8 mouse cellular contexts compared by ENCODE assay signal in genomic region chr5:138256094-138256467, GRCm38 (mm10). TPM values are rescaled to one million over a fixed set of nuclear protein-coding genes. Genes with fewer than 3 reads are reported as not detected.
A peak's percentile ranks its signal among the peaks of the same experiment; 100 is the strongest.
DNase-seq lines count a peak whose midpoint lies in the region; ATAC-seq and TF ChIP-seq lines count a peak whose summit lies in the region.

No protein-coding gene starts in this region.

- H3K4me1 ChIP-seq in kidney, adult 2 months (ENCODE audit: control insufficient read depth, insufficient read depth, low read length), result no peaks in the 10 kb centered on the region; the same call in 1 of the 2 replicates
- H3K4me1 ChIP-seq in forebrain, postnatal 0 days (ENCODE audit: insufficient read depth), result peaks cover 5% of the 10 kb centered on the region
- H3K4me1 ChIP-seq in midbrain, embryonic 10.5 days, result peaks cover 21% of the 10 kb centered on the region

- H3K9me3 ChIP-seq in forebrain, postnatal 0 days (ENCODE audit: low read length), result no peaks in the 10 kb centered on the region
- 0 out of 2 replicates have a peak, but pooled peaks cover 2% of the 10 kb centered on the region for H3K9me3 ChIP-seq in midbrain, embryonic 10.5 days (replicated peaks)

- ATAC-seq in Patski, result peak; percentile 6
- ATAC-seq in forebrain, postnatal 0 days, result no peak

- 8% methylated on average over 7 of the region's 7 CpGs for WGBS in kidney, adult 2 months
- WGBS in forebrain, postnatal 0 days, result 15% methylated on average over 7 of the region's 7 CpGs
- WGBS in midbrain, embryonic 10.5 days, result 26% methylated on average over 7 of the region's 7 CpGs

- in situ Hi-C loops in Patski (cut with MboI; ENCODE audit: low pct_unique_long_range_greater_than_20kb), result no loop called here

- DNase-seq in kidney, adult 2 months, result no peak
- DNase-seq in kidney, postnatal 14 days, result no peak
- no peak for DNase-seq in Patski (ENCODE audit: low read depth, low spot score)
- DNase-seq in forebrain, postnatal 0 days, result no peak
- DNase-seq in midbrain, embryonic 10.5 days (ENCODE audit: low spot score), result no peak
- DNase-seq in layer of hippocampus, postnatal 14 days (ENCODE audit: low spot score in 2 of 2), result no peak
- DNase-seq in adrenal gland, postnatal 14 days, result no peak
- no peak for DNase-seq in thymus, postnatal 25 days

- POLR2A ChIA-PET in Patski (lab: Charles Lee), result interaction anchor here (0.6 to 1.0 kb wide), 2 partner anchors 8 to 598 kb away, joined by 4 read pairs; partner anchors contain the start of gene BC037034

- H3K9ac ChIP-seq in forebrain, postnatal 0 days, result peak overlapping the region; percentile 80

- H3K4me2 ChIP-seq in forebrain, postnatal 0 days (ENCODE audit: low read depth), result peak overlapping the region; percentile 75

- H3K36me3 ChIP-seq in kidney, adult 2 months (ENCODE audit: control insufficient read depth, insufficient read depth, low read length), result no peaks in the 10 kb centered on the region
- H3K36me3 ChIP-seq in forebrain, postnatal 0 days (ENCODE audit: insufficient read depth), result peaks cover 28% of the 10 kb centered on the region
- H3K36me3 ChIP-seq in midbrain, embryonic 10.5 days, result peaks cover 39% of the 10 kb centered on the region

- no peak for TF ChIP-seq CTCF in kidney, adult 2 months (conservative IDR thresholded peaks at IDR 0.05; ENCODE audit: insufficient read depth, insufficient read length, low read depth, low read length)
- no peak for TF ChIP-seq CTCF in Patski (IDR thresholded peaks at IDR 0.05)
- TF ChIP-seq CTCF in forebrain, postnatal 0 days (IDR thresholded peaks at IDR 0.05; ENCODE audit: low read depth), result no peak

- peak overlapping the region; percentile 79 for H3K4me3 ChIP-seq in kidney, adult 2 months (ENCODE audit: insufficient read depth, low read depth, low read length)
- H3K4me3 ChIP-seq in forebrain, postnatal 0 days (ENCODE audit: low read depth, low read length), result peak overlapping the region; percentile 69
- peak overlapping the region; percentile 84 for H3K4me3 ChIP-seq in midbrain, embryonic 10.5 days

- no peak for TF ChIP-seq POLR2A in kidney, adult 2 months (IDR thresholded peaks at IDR 0.05; ENCODE audit: low read depth, low read length)

- H3K27ac ChIP-seq in kidney, adult 2 months (ENCODE audit: insufficient read depth, low read depth, low read length), result peak overlapping the region; percentile 71
- H3K27ac ChIP-seq in forebrain, postnatal 0 days (ENCODE audit: low read depth, low read length), result peak overlapping the region; percentile 88
- H3K27ac ChIP-seq in midbrain, embryonic 10.5 days (replicated peaks), result peak overlapping the region; percentile 84

- CTCF ChIA-PET in Patski (lab: Charles Lee), result interaction anchor here (0.7 to 1.5 kb wide), 2 partner anchors 16 to 35 kb away, joined by 3 to 6 read pairs; partner anchors contain the start of gene Gal3st4

- no peaks in the 10 kb centered on the region for H3K27me3 ChIP-seq in kidney, adult 2 months (replicated peaks; ENCODE audit: control insufficient read depth, insufficient read depth, low read length)
- no peaks in the 10 kb centered on the region for H3K27me3 ChIP-seq in Patski
- H3K27me3 ChIP-seq in forebrain, postnatal 0 days (ENCODE audit: insufficient read depth, low read length), result no peaks in the 10 kb centered on the region
- no peaks in the 10 kb centered on the region for H3K27me3 ChIP-seq in midbrain, embryonic 10.5 days (ENCODE audit: low read depth, poor library complexity, severe bottlenecking)

RNA-seq across cellular contexts. Expression of gene Lamtor4, which starts 0.8 kb away (rescaled TPM):
- polyA plus RNA-seq in kidney, adult 2 months (2012; rRNA removed), result 362 and 389 TPM in 2 replicates
- polyA plus RNA-seq in Patski (2021), result 125 TPM
- total RNA-seq in forebrain, postnatal 0 days (2014; rRNA removed), result 57.2 and 91.8 TPM in 2 replicates
- 90.9 and 112 TPM in 2 replicates for polyA plus RNA-seq in forebrain, postnatal 0 days (2015; fragmentation: Nextera tagmentation; extraction: Ambion mirVana)
- polyA plus RNA-seq in midbrain, embryonic 10.5 days (2016; fragmentation: Nextera tagmentation; extraction: Ambion mirVana), result 47.9 and 48.5 TPM in 2 replicates
- 10 to 100 TPM; 64.5 to 66.6 TPM for total RNA-seq in layer of hippocampus, postnatal 14 days (2021)
- 70.3 and 74.7 TPM in 2 replicates for total RNA-seq in adrenal gland, postnatal 14 days (2021)

RNA-seq across cellular contexts. Expression of gene BC037034, which starts 7.8 kb away (rescaled TPM):
- polyA plus RNA-seq in kidney, adult 2 months (2012; rRNA removed), result 28.5 and 35.1 TPM in 2 replicates
- polyA plus RNA-seq in Patski (2021), result 36.9 TPM
- total RNA-seq in forebrain, postnatal 0 days (2014; rRNA removed), result 59.6 and 61.3 TPM in 2 replicates
- polyA plus RNA-seq in forebrain, postnatal 0 days (2015; fragmentation: Nextera tagmentation; extraction: Ambion mirVana), result 14.2 and 16.1 TPM in 2 replicates
- 6.9 and 7.3 TPM in 2 replicates for polyA plus RNA-seq in midbrain, embryonic 10.5 days (2016; fragmentation: Nextera tagmentation; extraction: Ambion mirVana)
- 10 to 100 TPM; 72.5 to 79.9 TPM for total RNA-seq in layer of hippocampus, postnatal 14 days (2021)
- 18.2 and 25.6 TPM in 2 replicates for total RNA-seq in adrenal gland, postnatal 14 days (2021)

RNA-seq across cellular contexts. Expression of gene Gal3st4, which starts 16.6 kb away (rescaled TPM):
- 0.13 and 0.19 TPM in 2 replicates for polyA plus RNA-seq in kidney, adult 2 months (2012; rRNA removed)
- 0.62 TPM for polyA plus RNA-seq in Patski (2021)
- 0.23 and 0.57 TPM in 2 replicates for total RNA-seq in forebrain, postnatal 0 days (2014; rRNA removed)
- polyA plus RNA-seq in forebrain, postnatal 0 days (2015; fragmentation: Nextera tagmentation; extraction: Ambion mirVana), result 1.1 and 1.5 TPM in 2 replicates
- polyA plus RNA-seq in midbrain, embryonic 10.5 days (2016; fragmentation: Nextera tagmentation; extraction: Ambion mirVana), result 7.1 and 7.3 TPM in 2 replicates
- total RNA-seq in layer of hippocampus, postnatal 14 days (2021), result 1 to 10 TPM; 2.3 to 4.0 TPM
- 0.19 TPM in 1 of 2 replicates, not detected in the other for total RNA-seq in adrenal gland, postnatal 14 days (2021)

RNA-seq across cellular contexts. Expression of gene Gm43720, which starts 23.7 kb away (rescaled TPM):
- not detected in 2 replicates for polyA plus RNA-seq in kidney, adult 2 months (2012; rRNA removed)
- 0.01 TPM for polyA plus RNA-seq in Patski (2021)
- total RNA-seq in forebrain, postnatal 0 days (2014; rRNA removed), result 0.31 and 0.33 TPM in 2 replicates
- polyA plus RNA-seq in forebrain, postnatal 0 days (2015; fragmentation: Nextera tagmentation; extraction: Ambion mirVana), result 0.04 TPM in 1 of 2 replicates, not detected in the other
- 0.10 TPM in 2 replicates for polyA plus RNA-seq in midbrain, embryonic 10.5 days (2016; fragmentation: Nextera tagmentation; extraction: Ambion mirVana)
- under 1 TPM in 1 of 2 experiments, not detected in 1; 0.07 TPM for total RNA-seq in layer of hippocampus, postnatal 14 days (2021)
- total RNA-seq in adrenal gland, postnatal 14 days (2021), result not detected in 2 replicates

RNA-seq across cellular contexts. Expression of gene Gpc2, which starts 23.7 kb away (rescaled TPM):
- 1.2 and 1.5 TPM in 2 replicates for polyA plus RNA-seq in kidney, adult 2 months (2012; rRNA removed)
- polyA plus RNA-seq in Patski (2021), result 13.9 TPM
- 145 and 170 TPM in 2 replicates for total RNA-seq in forebrain, postnatal 0 days (2014; rRNA removed)
- 54.2 and 62.0 TPM in 2 replicates for polyA plus RNA-seq in forebrain, postnatal 0 days (2015; fragmentation: Nextera tagmentation; extraction: Ambion mirVana)
- 42.9 and 68.5 TPM in 2 replicates for polyA plus RNA-seq in midbrain, embryonic 10.5 days (2016; fragmentation: Nextera tagmentation; extraction: Ambion mirVana)
- 1 to 10 TPM; 6.7 to 8.2 TPM for total RNA-seq in layer of hippocampus, postnatal 14 days (2021)
- 1.1 and 1.3 TPM in 2 replicates for total RNA-seq in adrenal gland, postnatal 14 days (2021)
